Mouse (Mus musculus): ENCODE results near the gene 1600002K03Rik. TPM values are rescaled to one million over a fixed set of nuclear protein-coding genes. Genes with fewer than 3 reads are reported as not detected.

The 1600002K03Rik gene
- total RNA-seq, 2 experiments from 2014 or later: 3.9 to 5.5 TPM

- DNase-seq: peak; percentile 97
Observed at GRCm38 (mm10) chr10:80168038-80168661, 4.6 kb upstream of the 1600002K03Rik start.

GRCm38 (mm10) chr10:80169070-80169469 lies 3.7 kb upstream of the 1600002K03Rik start:
- DNase-seq: no peak

- DNase-seq: no peak
Observed at GRCm38 (mm10) chr10:80169651-80170050, 3.1 kb upstream of the 1600002K03Rik start.

- DNase-seq: no peak
Observed at GRCm38 (mm10) chr10:80170052-80170451, 2.7 kb upstream of the 1600002K03Rik start.

- DNase-seq: no peak
Observed at GRCm38 (mm10) chr10:80170601-80171021, 2.1 kb upstream of the 1600002K03Rik start.

- no peak for DNase-seq
Observed at GRCm38 (mm10) chr10:80171252-80171651, 1.5 kb upstream of the 1600002K03Rik start.

GRCm38 (mm10) chr10:80171760-80172526 lies 801 bp upstream of the 1600002K03Rik start:
- DNase-seq: no peak

GRCm38 (mm10) chr10:80173358-80173757 lies 614 bp downstream of the 1600002K03Rik start:
- DNase-seq: no peak

- DNase-seq: no peak
Observed at GRCm38 (mm10) chr10:80173955-80174640, 1.4 kb downstream of the 1600002K03Rik start.

- no peak for DNase-seq
Observed at GRCm38 (mm10) chr10:80174705-80175104, 2.0 kb downstream of the 1600002K03Rik start.

- no peak for DNase-seq
Observed at GRCm38 (mm10) chr10:80175536-80176269, 3.0 kb downstream of the 1600002K03Rik start.

GRCm38 (mm10) chr10:80176270-80176834 lies 3.6 kb downstream of the 1600002K03Rik start:
- DNase-seq: no peak

GRCm38 (mm10) chr10:80177441-80178279 lies 4.9 kb downstream of the 1600002K03Rik start:
- DNase-seq: no peak

- DNase-seq: no peak
Observed at GRCm38 (mm10) chr10:80179068-80180051, 6.6 kb downstream of the 1600002K03Rik start, which contains the start of gene Efna2. Efna2 (plus strand) TSS chr10:80179482.

- DNase-seq: no peak
Observed at GRCm38 (mm10) chr10:80180288-80180687, 7.5 kb downstream of the 1600002K03Rik start.

GRCm38 (mm10) chr10:80180823-80181222 lies 8.1 kb downstream of the 1600002K03Rik start:
- no peak for DNase-seq

- DNase-seq: no peak
Observed at GRCm38 (mm10) chr10:80182547-80182946, 9.8 kb downstream of the 1600002K03Rik start.

GRCm38 (mm10) chr10:80186649-80187048 lies 13.9 kb downstream of the 1600002K03Rik start:
- no peak for DNase-seq

GRCm38 (mm10) chr10:80187739-80188138 lies 15.0 kb downstream of the 1600002K03Rik start:
- no peak for DNase-seq
